Mouse (Mus musculus) inflammation-experienced regulatory T-cells, adult 16 weeks (primary cell): ENCODE data around the gene Irgc1. TPM values are rescaled to one million over a fixed set of nuclear protein-coding genes. Genes with fewer than 3 reads are reported as not detected.

ENCODE experiments used
- polyA plus RNA-seq: library from polyadenylated mRNA; unstranded; fragments of 100-300 nt; shearing (Covaris generic); gene quantifications from one replicate; pipeline ENCODE4 v1.2.1, GENCODE M21; 2017

Irgc1 gene
- not detected for polyA plus RNA-seq

GRCm38 (mm10) chr7:24451855-24452311 lies at the start of gene Irgc1:
Gene Irgc1 (minus strand): TSS chr7:24452297.

GRCm38 (mm10) chr7:24481474-24482207 lies 29.5 kb upstream of the Irgc1 start, which contains the start of gene Cadm4:
Gene Cadm4 (plus strand): TSS chr7:24482023.

GRCm38 (mm10) chr7:24462388-24463319 lies 10.6 kb upstream of the Irgc1 start, which contains the start of gene Plaur:
Gene Plaur (plus strand): TSS chr7:24462484.

GRCm38 (mm10) chr7:24399256-24400081 lies 52.6 kb downstream of the Irgc1 start, which contains the start of gene Smg9:
Gene Smg9 (plus strand): TSS chr7:24399619.

Other genes with a start within 250 kb of the Irgc1 start
- 1.2 TPM for gene Zfp111, start 240.9 kb downstream of the Irgc1 start, polyA plus RNA-seq
- gene Zfp109, start 214.7 kb downstream of the Irgc1 start, polyA plus RNA-seq: 7.7 TPM
- 1.0 TPM for gene Zfp108, start 197.5 kb downstream of the Irgc1 start, polyA plus RNA-seq
- 3.7 TPM for gene Zfp93, start 181.9 kb downstream of the Irgc1 start, polyA plus RNA-seq
- 28.4 TPM for gene Zfp61, start 151.1 kb downstream of the Irgc1 start, polyA plus RNA-seq
- gene Zfp94, start 135.6 kb downstream of the Irgc1 start, polyA plus RNA-seq: 16.9 TPM
- not detected for gene Tescl, start 118.4 kb downstream of the Irgc1 start, polyA plus RNA-seq
- gene Lypd5, start 103.1 kb downstream of the Irgc1 start, polyA plus RNA-seq: not detected
- 174 TPM for gene Kcnn4, start 82.0 kb downstream of the Irgc1 start, polyA plus RNA-seq
- gene Smg9, start 52.7 kb downstream of the Irgc1 start, polyA plus RNA-seq: 61.3 TPM
- 0.96 TPM for gene Plaur, start 10.2 kb upstream of the Irgc1 start, polyA plus RNA-seq
- gene Cadm4, start 29.7 kb upstream of the Irgc1 start, polyA plus RNA-seq: not detected
- gene Zfp428, start 54.7 kb upstream of the Irgc1 start, polyA plus RNA-seq: 1.6 TPM
- not detected for gene AC161166.1, start 60.2 kb upstream of the Irgc1 start, polyA plus RNA-seq
- gene Irgq, start 78.4 kb upstream of the Irgc1 start, polyA plus RNA-seq: 1.2 TPM
- not detected for gene Pinlyp, start 93.8 kb upstream of the Irgc1 start, polyA plus RNA-seq
- gene Xrcc1, start 94.0 kb upstream of the Irgc1 start, polyA plus RNA-seq: 74.3 TPM
- gene Ethe1, start 135.2 kb upstream of the Irgc1 start, polyA plus RNA-seq: 19.8 TPM
- gene Zfp575, start 135.3 kb upstream of the Irgc1 start, polyA plus RNA-seq: 0.21 TPM
- 0.89 TPM for gene Phldb3, start 158.5 kb upstream of the Irgc1 start, polyA plus RNA-seq
- gene Lypd3, start 184.3 kb upstream of the Irgc1 start, polyA plus RNA-seq: not detected
- not detected for gene Tex101, start 224.4 kb upstream of the Irgc1 start, polyA plus RNA-seq